Mouse (Mus musculus): Measurements from ENCODE around the gene Ranbp3l. TPM values are rescaled to one million over a fixed set of nuclear protein-coding genes. Genes with fewer than 3 reads are reported as not detected.

Gene Ranbp3l
- total RNA-seq (2023): not detected

DNA sequence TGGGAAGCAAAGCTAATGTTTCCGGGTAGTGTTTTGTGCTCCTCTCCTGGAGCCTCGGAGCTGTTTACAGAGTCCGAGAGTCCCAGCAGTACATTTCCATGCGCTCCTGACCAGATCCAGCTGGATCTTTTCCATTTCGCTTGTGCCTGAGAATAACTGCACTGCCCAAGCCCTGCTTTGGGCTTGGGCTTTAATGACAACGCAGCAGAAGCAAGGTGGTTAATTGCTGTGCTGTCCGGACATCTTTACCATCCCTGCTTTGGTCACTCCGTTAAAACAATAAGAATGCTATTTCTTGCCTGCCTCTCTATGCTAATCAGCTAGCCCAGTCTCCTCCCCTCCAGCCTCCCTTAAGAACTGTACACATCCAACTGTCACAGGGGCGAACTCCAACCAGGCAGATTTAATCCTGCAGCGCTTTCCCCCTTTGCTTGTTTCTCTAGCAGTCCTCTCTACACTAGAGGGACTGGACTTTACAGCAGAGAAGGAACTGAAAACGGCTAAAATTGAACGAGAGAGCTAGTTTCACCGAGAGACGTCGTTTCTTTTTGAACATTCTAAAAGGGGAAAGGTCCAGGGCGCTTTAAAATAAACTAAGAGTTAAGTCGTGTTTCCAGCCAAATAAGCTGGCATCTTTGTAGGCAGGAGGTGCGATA, at the start of gene Ranbp3l:
Gene Ranbp3l (plus strand): TSS at position 377 of the 656 bp plus-strand sequence.

GRCm38 (mm10) chr15:9070912-9071555, 103.3 kb downstream of the Ranbp3l start, which contains the start of gene Nadk2:
Gene Nadk2 (plus strand): TSS chr15:9071260.

Other genes starting within 250 kb of the Ranbp3l start
- gene Nadk2, start 103.3 kb downstream of the Ranbp3l start, total RNA-seq (2023): 10 to 100 TPM; 13.7 to 22.8 TPM
- 10 to 100 TPM; 11.4 to 16.0 TPM for gene Lmbrd2, start 172.6 kb downstream of the Ranbp3l start, total RNA-seq (2023)
- 1 to 10 TPM; 3.8 to 4.5 TPM for gene Skp2, start 187.5 kb downstream of the Ranbp3l start, total RNA-seq (2023)

All from T-cell, adult 66 days (primary cell).